Mouse (Mus musculus) heart, embryonic 12.5 days (tissue): ENCODE measurements around the gene Slc17a4. TPM values are rescaled to one million over a fixed set of nuclear protein-coding genes. Genes with fewer than 3 reads are reported as not detected.

ENCODE experiments used
- ATAC-seq: fragments of 200-750 bp; cut with Nextera tagmentation; 2 replicates; pipeline ENCODE4 v1.8.0; 2017; ENCODE audit warnings: moderate TSS enrichment, moderate library complexity; ENCODE audit not compliant: insufficient number of reproducible peaks, low FRiP score
- H3K27ac ChIP-seq: fragments of 300-500 bp; sonication (generic); 2 replicates; pipeline ENCODE4 v1.5.1; 2016; ENCODE audit warnings: mild to moderate bottlenecking, moderate library complexity; ENCODE audit not compliant: poor library complexity, severe bottlenecking
- H3K27me3 ChIP-seq: fragments of 300-500 bp; sonication (generic); replicated peaks from 2 replicates; pipeline ENCODE4 v1.6.1; 2016; ENCODE audit warnings: mild to moderate bottlenecking, moderate library complexity
- H3K36me3 ChIP-seq: fragments of 300-500 bp; sonication (generic); 2 replicates; pipeline ENCODE4 v1.6.1; 2016; ENCODE audit warnings: mild to moderate bottlenecking, moderate library complexity
- H3K4me1 ChIP-seq: fragments of 300-500 bp; sonication (generic); replicated peaks from 2 replicates; pipeline ENCODE4 v1.6.1; 2016; ENCODE audit warnings: mild to moderate bottlenecking
- H3K4me2 ChIP-seq: fragments of 300-500 bp; sonication (generic); 2 replicates; pipeline ENCODE4 v1.6.1; 2016; ENCODE audit warnings: mild to moderate bottlenecking, moderate library complexity
- H3K4me3 ChIP-seq: fragments of 300-500 bp; sonication (generic); 2 replicates; pipeline ENCODE4 v1.5.1; 2016; ENCODE audit warnings: mild to moderate bottlenecking
- H3K9ac ChIP-seq: fragments of 300-500 bp; sonication (generic); 2 replicates; pipeline ENCODE4 v1.6.1; 2016; ENCODE audit warnings: mild to moderate bottlenecking, moderate library complexity
- H3K9me3 ChIP-seq: fragments of 300-500 bp; sonication (generic); replicated peaks from 2 replicates; pipeline ENCODE4 v1.6.1; 2016; ENCODE audit warnings: mild to moderate bottlenecking, moderate library complexity
- WGBS: fragments of 180-500 bp; shearing (Covaris S2); methylation state at CpG from one replicate; pipeline ENCODE4 v1.1.7; 2016; 5-methylcytosine and 5-hydroxymethylcytosine counted together
- microRNA-seq: library from miRNA; unstranded; fragments of <30 nt; microRNA quantifications from one replicate; pipeline ENCODE4, GENCODE M21; 2017
- polyA plus RNA-seq: library from polyadenylated mRNA; unstranded; fragments of >200 nt; fragmentation: Nextera tagmentation; extraction: Ambion mirVana; gene quantifications from 2 replicates; pipeline ENCODE4 v1.2.1, GENCODE M21; 2016

Gene Slc17a4
- polyA plus RNA-seq, 1 experiment from 2014 or later, result not detected

GRCm38 (mm10) chr13:23866086-23866710 lies 48.6 kb downstream of the Slc17a4 start:
- H3K9ac ChIP-seq, result no peak overlapping the region
- no peaks in the 10 kb centered on the region for H3K27me3 ChIP-seq
- H3K9me3 ChIP-seq, result no peaks in the 10 kb centered on the region
- H3K4me1 ChIP-seq, result no peaks in the 10 kb centered on the region
- no peak overlapping the region for H3K27ac ChIP-seq
- no peaks in the 10 kb centered on the region for H3K36me3 ChIP-seq
- no peak overlapping the region for H3K4me3 ChIP-seq
- WGBS, result 63% methylated on average over 9 of the region's 9 CpGs
- ATAC-seq, result no peak
- H3K4me2 ChIP-seq, result no peak overlapping the region

GRCm38 (mm10) chr13:23864711-23865110 lies 50.1 kb downstream of the Slc17a4 start:
- no peak for ATAC-seq
- Histone ChIP-seq H3K36me3 (no peaks in the 10 kb centered on the region), H3K27me3 (peaks cover 6% of the 10 kb centered on the region; the same call in 1 of the 2 replicates), H3K27ac (no peak overlapping the region), H3K9ac (no peak overlapping the region), H3K4me2 (no peak overlapping the region), H3K4me1 (no peaks in the 10 kb centered on the region), H3K4me3 (no peak overlapping the region), H3K9me3 (no peaks in the 10 kb centered on the region)
- 56% methylated on average over 9 of the region's 9 CpGs for whole genome bisulfite sequencing

GRCm38 (mm10) chr13:23861815-23862214 lies 53.0 kb downstream of the Slc17a4 start:
- ATAC-seq, result no peak
- Histone ChIP-seq H3K27me3 (peaks cover 18% of the 10 kb centered on the region; the same call in 1 of the 2 replicates), H3K27ac (no peak overlapping the region), H3K4me2 (no peak overlapping the region), H3K9ac (no peak overlapping the region), H3K36me3 (no peaks in the 10 kb centered on the region), H3K9me3 (no peaks in the 10 kb centered on the region), H3K4me3 (no peak overlapping the region), H3K4me1 (no peaks in the 10 kb centered on the region)

GRCm38 (mm10) chr13:23856401-23856800 lies 58.4 kb downstream of the Slc17a4 start:
- no peak for ATAC-seq
- 60% methylated on average over 3 of the region's 3 CpGs for WGBS

DNA sequence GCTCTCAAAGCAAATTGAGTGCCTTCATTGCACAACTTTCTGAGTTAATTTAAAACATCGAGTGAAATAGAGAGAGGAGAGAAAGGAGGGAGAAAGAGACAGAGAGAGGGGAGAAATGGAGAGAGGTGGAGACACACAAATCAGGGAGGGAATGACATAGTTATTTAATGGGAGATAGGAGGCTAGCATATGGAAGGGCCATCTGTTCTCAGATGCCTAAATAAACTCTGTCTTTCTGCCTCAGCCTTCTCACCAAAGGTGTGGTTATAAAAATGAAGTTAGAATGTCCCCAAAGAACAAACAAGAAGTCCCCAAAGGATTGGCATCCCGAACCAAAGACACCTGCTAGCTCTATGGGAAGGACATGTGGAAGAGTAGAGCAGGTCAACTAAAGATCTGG lies 65.5 kb downstream of the Slc17a4 start:
- H3K4me3 ChIP-seq, result no peak overlapping the region
- H3K36me3 ChIP-seq, result no peaks in the 10 kb centered on the region
- no peak for ATAC-seq
- no peaks in the 10 kb centered on the region for H3K9me3 ChIP-seq
- H3K27ac ChIP-seq, result no peak overlapping the region
- no peak overlapping the region for H3K9ac ChIP-seq
- no peaks in the 10 kb centered on the region for H3K4me1 ChIP-seq
- WGBS, result 67% methylated on average over 2 of the region's 2 CpGs
- no peak overlapping the region for H3K4me2 ChIP-seq
- H3K27me3 ChIP-seq, result peaks cover 6% of the 10 kb centered on the region; the same call in 1 of the 2 replicates

More at GRCm38 (mm10) chr13:23856401-23856800, 58.4 kb downstream of the Slc17a4 start:
- H3K9ac ChIP-seq, result no peak overlapping the region
- no peaks in the 10 kb centered on the region for H3K9me3 ChIP-seq
- H3K27ac ChIP-seq, result no peak overlapping the region
- no peak overlapping the region for H3K4me2 ChIP-seq
- no peak overlapping the region for H3K4me3 ChIP-seq
- peaks cover 23% of the 10 kb centered on the region; the same call in 1 of the 2 replicates for H3K27me3 ChIP-seq
- no peaks in the 10 kb centered on the region for H3K36me3 ChIP-seq
- no peaks in the 10 kb centered on the region for H3K4me1 ChIP-seq

Small RNAs within 50 kb of the gene (microRNA-seq; reads per million reads assigned to microRNA genes)
- not detected for gene Gm44344

Other genes starting within 250 kb of the Slc17a4 start
- 0.70 and 0.78 TPM in 2 replicates for gene Hist1h2ac, start 231.1 kb downstream of the Slc17a4 start, polyA plus RNA-seq
- gene Hist1h2bc, start 230.8 kb downstream of the Slc17a4 start, polyA plus RNA-seq, result 43.6 and 49.5 TPM in 2 replicates
- not detected in 2 replicates for gene Hist1h1t, start 219.2 kb downstream of the Slc17a4 start, polyA plus RNA-seq
- gene Hist1h4c, start 216.6 kb downstream of the Slc17a4 start, polyA plus RNA-seq, result 2.7 and 3.5 TPM in 2 replicates
- 10.5 and 13.2 TPM in 2 replicates for gene Hfe, start 204.2 kb downstream of the Slc17a4 start, polyA plus RNA-seq
- 36.5 and 41.9 TPM in 2 replicates for gene Hist1h1c, start 176.2 kb downstream of the Slc17a4 start, polyA plus RNA-seq
- gene Hist1h3c, start 169.4 kb downstream of the Slc17a4 start, polyA plus RNA-seq, result 3.0 and 5.1 TPM in 2 replicates
- 0.88 and 1.4 TPM in 2 replicates for gene Hist1h2bb, start 168.3 kb downstream of the Slc17a4 start, polyA plus RNA-seq
- gene Hist1h2ab, start 163.9 kb downstream of the Slc17a4 start, polyA plus RNA-seq, result 16.7 and 20.9 TPM in 2 replicates
- gene Hist1h3b, start 162.7 kb downstream of the Slc17a4 start, polyA plus RNA-seq, result 3.4 and 3.5 TPM in 2 replicates
- 2.1 and 2.3 TPM in 2 replicates for gene Hist1h4b, start 158.0 kb downstream of the Slc17a4 start, polyA plus RNA-seq
- not detected in 2 replicates for gene Hist1h4a, start 153.8 kb downstream of the Slc17a4 start, polyA plus RNA-seq
- 1.7 and 3.5 TPM in 2 replicates for gene Hist1h3a, start 152.6 kb downstream of the Slc17a4 start, polyA plus RNA-seq
- 0.54 and 1.4 TPM in 2 replicates for gene Hist1h1a, start 151.3 kb downstream of the Slc17a4 start, polyA plus RNA-seq
- 0.13 TPM in 1 of 2 replicates, not detected in the other for gene Trim38, start 145.1 kb downstream of the Slc17a4 start, polyA plus RNA-seq
- not detected in 2 replicates for gene Slc17a2, start 108.0 kb downstream of the Slc17a4 start, polyA plus RNA-seq
- gene Slc17a3, start 75.6 kb downstream of the Slc17a4 start, polyA plus RNA-seq, result not detected in 2 replicates
- not detected in 2 replicates for gene Slc17a1, start 47.3 kb downstream of the Slc17a4 start, polyA plus RNA-seq
- gene Hist1h2ba, start 19.1 kb upstream of the Slc17a4 start, polyA plus RNA-seq, result not detected in 2 replicates
- not detected in 2 replicates for gene Hist1h2aa, start 19.5 kb upstream of the Slc17a4 start, polyA plus RNA-seq
- gene Scgn, start 76.2 kb upstream of the Slc17a4 start, polyA plus RNA-seq, result not detected in 2 replicates